Mouse (Mus musculus): Measurements from ENCODE around the gene Cirbp.
A peak's percentile ranks its signal among the peaks of the same experiment; 100 is the strongest.

Gene Cirbp

DNA sequence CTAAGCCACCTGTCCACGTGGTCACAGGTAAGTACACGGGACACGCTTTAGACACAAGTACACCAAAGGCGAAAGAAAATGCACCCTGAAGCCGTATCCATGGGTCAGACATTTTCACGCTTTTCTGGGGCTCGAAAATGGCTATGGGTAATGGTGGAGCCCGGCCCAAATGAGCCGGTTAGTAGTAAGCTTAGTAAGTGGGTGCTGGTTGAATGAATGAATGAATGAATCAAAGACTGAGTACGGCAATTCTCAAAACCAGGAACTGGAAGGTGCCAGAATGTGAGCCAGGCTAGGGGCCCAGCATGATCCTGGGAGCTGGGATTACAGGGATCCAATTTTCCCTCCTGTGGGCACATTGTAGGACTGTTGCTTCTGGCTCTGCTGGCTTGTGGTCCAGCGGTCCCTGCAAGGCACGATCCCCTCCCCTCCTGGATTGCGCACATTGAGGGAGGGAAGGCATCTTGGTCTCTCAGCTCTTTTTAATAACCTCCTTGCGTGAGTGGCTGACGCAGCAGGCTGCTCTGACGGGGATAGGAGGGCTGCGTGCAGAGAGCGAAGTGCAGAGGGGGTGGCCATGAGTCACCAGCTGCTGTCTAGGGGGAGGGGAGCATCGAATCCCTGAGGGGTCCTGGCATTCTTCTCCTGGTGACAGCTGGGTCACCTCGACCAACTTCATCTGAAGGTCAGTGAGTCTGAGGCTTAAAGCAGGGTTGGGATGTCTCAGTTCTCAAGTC is at the start of gene Cirbp:
TSS of gene Cirbp (plus strand) at position 594 of the 737 bp plus-strand sequence.
- DNase-seq (ENCODE audit: low spot score in 2 of 2) = peak; percentile 62 to 75

DNA sequence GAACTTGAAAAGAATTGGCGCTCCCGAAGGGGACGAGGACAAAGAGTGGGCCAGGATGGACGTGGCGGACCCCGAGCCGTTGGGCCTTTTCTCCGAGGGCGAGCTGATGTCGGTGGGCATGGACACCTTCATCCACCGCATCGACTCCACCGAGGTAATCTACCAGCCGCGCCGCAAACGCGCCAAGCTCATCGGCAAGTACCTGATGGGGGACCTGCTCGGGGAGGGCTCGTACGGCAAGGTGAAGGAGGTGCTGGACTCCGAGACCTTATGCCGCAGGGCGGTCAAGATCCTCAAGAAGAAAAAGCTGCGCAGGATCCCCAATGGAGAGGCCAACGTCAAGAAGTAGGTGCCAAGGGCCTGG is 49.2 kb upstream of the Cirbp start:
- DNase-seq (ENCODE audit: low spot score in 2 of 2) = no peak

DNA sequence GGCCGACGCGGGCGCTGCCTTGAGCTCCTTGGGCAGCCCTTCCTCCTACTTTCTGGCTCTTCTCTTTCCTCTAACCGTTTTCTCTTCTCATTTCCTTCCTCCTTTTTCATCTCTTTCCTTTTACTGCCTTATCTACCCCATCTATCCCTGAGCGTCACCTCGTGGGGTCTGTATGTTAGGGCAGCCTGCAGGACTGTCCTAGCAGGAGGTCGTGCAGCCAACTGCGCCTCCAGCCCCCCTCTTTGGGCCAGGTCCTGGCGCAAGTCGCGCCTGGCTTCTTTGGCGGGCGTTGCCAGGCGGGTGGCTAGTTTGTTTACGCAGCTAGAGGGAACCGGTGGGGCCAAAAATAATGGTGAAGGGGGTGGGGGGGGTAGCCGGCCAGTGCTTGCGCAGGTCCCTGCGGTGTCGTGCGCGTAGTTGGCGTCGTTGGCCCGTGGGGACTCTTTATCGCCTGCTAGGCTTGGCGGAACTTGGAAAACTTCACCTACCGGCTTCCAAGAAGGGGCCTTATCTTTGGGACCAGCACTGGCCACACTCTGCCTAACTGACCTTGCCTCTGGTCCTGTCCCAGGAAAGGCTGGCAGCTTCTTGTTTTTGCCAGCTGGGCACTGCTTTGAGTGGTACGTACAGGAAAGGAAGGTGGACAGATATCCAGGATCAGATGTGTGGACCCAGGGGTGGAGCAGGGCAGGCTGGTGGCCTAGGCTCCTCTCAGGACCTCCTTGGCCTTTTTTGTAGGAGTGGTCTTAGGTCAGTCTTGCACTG is 48.7 kb upstream of the Cirbp start:
- no peak for DNase-seq (ENCODE audit: low spot score in 2 of 2)

DNA sequence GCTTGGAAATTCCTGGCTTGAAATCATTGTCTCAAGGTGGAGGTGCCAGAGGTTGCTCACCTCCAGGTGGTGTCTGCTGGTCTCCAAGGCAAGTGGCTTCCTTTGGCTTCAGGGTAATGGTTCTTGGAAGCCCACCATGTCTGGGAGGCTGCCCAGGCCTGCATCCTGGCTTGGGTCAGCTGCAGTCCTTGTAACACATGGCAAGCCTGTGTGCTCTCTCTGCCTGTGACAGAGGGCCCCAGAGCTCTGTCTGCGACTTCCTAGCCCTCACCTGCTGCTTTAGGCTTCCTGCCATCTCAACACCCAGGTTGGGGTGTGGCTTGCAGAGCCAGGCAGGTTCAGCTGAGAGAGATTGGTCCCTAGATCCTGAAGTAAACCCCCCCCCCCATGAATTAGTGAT is 48.0 kb upstream of the Cirbp start:
- no peak for DNase-seq (ENCODE audit: low spot score in 2 of 2)

DNA sequence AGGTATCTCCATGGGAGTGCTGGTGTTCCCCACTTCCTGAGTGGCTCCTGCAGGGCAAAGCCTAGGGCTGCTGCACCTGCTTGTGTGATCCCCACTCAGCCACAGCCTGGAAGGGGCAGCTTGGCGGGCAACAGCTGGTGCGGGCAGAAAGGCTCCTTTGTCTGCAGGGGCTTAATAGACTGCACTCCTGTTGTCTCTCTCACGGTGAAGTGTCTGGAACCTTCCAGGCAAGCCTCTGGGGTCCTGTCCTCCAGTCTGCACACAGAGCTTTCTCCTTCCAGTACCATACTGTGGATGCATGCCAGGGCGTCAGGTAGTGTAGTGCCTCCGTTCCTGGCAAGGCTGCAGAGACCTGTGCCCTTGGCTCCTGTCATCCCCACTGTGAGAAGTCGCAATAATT is 47.2 kb upstream of the Cirbp start:
- no peak for DNase-seq (ENCODE audit: low spot score in 2 of 2)

DNA sequence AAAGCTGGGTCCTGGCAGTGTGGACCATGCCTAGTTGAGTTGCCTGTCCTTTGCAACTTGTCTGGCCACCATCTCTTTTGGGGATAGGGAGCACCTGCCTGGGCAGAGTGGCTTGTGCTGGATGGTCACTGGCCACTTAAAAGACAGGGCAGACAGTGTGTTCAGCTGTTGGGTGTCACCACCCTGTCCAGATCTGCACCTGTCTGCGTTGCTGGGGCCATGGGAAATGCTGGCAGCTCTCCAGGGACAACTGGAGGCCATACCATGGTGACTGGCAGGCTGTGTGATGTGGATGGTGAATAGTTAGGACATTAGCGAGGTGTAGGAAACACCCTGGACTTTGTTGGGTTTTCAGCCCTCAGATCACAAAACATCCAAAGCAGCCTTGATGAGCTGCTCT is 45.6 kb upstream of the Cirbp start:
- DNase-seq (ENCODE audit: low spot score in 2 of 2) = no peak

DNA sequence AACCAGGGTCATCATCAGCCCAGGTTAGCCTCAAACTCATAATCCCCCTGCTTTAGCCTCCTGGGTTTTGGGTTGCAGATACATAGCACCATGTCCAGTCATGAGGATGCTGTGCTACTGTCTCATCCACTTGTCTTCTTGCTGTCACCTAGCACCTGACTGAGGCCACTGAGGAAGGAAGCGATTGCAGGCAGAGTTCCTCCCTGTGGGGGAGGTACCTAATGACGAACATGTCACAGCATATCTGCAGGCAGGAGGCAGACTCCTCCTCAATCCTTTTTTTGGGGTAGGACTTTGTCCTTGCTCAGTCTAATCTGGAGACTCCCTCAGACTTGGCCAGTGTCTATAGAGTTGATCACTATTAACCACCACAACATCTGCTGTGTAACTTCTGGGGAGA is 44.1 kb upstream of the Cirbp start:
- no peak for DNase-seq (ENCODE audit: low spot score in 2 of 2)

DNA sequence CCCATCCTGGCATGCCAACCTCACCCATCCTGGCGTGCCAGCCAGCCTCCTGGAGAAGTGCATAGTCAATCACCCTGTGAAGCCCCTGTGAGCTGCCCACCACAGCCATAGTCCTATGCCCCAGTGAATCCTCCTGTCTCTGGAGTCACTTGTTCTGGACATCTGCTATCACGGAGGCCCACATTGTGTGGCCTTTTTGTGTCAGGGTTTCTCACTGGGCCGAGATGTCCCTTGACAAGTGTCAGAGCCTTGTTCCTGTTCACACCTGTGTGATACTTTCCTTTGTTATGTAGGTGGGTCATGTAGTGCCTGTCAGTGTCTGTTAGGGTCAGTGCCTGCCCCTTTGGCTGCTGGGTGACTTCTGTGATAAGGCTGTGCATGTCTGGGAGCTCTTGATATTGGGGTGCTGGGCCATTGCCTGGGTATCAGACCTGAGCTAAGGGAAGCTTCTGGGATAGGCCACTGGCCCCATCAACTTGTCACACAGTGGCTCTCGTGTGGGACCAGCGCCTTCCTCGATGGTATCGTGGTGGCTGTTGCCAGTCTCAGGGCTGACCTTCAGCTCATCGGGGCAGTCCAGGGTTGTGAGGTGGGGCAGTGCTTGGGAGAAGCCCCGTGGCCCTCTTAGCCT is 41.7 kb upstream of the Cirbp start:
- no peak for DNase-seq (ENCODE audit: low spot score in 2 of 2)

DNA sequence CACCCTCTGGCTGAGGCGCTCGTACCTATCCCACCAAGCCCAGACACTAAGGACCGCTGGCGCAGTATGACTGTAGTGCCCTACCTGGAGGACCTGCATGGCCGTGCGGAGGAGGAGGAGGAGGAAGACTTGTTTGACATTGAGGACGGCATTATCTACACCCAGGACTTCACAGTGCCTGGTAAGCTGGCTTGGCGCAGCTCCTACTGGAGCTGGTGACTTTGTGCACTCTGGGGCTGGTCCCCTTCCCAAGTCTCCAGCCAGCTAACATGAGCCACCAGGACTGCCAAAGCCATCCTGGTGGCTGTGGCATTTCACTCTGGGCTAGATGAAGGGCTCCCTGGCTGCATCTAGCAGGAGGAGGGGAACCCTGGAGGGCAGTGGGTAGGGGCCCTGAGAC is 37.9 kb upstream of the Cirbp start:
- DNase-seq (ENCODE audit: low spot score in 2 of 2) = no peak

DNA sequence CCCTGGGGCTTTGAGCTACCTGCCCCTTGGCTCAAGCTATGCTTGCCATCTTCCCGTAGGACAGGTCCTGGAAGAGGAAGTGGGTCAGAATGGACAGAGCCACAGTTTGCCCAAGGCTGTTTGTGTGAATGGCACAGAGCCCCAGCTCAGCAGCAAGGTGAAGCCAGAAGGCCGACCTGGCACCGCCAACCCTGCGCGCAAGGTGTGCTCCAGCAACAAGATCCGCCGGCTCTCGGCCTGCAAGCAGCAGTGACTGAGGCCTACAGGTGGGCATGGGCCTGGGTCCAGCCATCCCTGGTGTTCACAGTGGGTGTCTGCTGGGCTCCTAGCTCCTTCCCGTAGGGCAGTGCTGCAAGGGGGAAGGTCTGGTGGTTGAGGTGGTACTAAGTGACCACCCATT is 35.9 kb upstream of the Cirbp start:
- no peak for DNase-seq (ENCODE audit: low spot score in 2 of 2)

DNA sequence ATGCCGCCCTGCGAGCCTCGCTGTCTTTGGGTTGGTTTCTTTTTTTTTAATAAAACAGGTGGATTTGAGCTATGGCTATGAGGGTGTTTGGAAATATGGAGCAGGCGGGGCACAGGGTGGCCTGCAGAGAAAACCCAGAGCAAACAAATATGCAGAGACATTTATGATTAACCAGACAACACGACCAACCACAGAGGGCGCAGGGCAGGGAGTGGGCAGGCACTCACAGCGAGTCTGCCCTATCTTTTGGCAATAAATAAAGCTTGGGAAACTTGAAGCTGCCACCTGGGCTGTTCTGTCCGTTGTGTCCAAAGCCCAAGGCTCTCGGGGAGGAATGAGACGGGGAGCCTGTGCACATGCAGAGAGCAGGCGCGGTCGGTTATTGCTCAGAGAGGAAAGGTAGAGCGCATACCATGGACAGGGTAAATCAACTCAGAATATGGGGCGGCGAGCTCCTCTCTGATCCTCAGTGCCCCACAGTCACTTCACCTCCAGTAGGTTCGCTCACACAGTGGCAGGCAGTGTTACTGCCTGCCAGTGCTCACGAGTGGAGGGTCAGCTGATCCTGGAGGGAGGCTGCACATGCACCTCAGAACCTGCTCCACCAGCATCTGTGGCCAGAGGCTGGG is 35.3 kb upstream of the Cirbp start:
- DNase-seq (ENCODE audit: low spot score in 2 of 2) = no peak

DNA sequence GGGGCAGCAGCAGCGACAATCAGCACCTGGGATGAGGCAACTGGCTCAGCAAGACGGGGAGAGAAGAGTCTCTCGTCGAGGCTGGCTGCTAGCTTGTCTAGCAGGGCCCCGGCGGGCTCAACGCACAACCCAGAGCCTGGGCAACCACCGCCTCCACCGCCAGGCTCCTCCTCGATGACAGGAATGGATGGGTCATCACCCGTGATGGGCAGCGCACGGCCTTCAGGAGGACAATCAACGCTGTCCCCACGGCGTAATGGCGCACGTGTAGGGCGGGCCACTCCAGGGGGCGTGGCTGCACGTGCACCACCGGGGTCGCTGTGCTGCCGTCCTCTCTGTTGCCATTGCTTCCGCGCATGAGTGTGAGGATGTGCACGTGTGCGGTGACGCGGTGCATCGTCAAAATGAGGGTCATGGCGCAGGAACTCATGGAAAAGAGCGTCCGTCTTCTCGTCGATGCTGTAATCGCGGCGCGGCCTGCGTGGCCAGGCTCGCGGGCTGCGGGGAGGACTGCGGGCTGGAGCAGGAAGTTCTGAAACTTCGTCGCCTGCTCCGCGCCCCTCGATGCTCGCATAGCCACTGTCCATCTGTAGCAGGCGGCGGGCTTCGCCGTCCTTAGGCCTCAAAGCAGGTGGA is 34.4 kb upstream of the Cirbp start:
- DNase-seq (ENCODE audit: low spot score in 2 of 2) = peak in 1 of 2 experiments; percentile 46

DNA sequence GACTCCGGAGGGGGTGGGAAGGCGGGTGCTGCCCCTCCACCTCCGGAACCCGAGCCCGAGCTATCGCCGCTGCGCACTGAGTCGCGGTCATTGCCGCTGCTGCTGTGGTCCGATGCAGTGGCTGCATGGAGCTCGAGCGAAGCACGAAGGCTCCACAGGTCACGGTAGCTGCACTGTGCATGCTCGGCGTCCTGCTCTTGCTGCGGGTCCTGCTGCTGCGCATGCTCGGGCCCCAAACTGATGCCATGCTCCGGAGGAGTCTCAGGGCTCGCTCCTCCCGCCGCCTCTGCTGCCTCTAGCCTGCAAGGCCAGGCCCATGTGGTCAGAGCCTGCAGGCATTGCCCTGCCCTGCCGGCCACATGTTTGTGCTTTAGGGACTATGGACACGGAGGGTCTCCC is 33.8 kb upstream of the Cirbp start:
- DNase-seq (ENCODE audit: low spot score in 2 of 2) = peak in 1 of 2 experiments; percentile 39

DNA sequence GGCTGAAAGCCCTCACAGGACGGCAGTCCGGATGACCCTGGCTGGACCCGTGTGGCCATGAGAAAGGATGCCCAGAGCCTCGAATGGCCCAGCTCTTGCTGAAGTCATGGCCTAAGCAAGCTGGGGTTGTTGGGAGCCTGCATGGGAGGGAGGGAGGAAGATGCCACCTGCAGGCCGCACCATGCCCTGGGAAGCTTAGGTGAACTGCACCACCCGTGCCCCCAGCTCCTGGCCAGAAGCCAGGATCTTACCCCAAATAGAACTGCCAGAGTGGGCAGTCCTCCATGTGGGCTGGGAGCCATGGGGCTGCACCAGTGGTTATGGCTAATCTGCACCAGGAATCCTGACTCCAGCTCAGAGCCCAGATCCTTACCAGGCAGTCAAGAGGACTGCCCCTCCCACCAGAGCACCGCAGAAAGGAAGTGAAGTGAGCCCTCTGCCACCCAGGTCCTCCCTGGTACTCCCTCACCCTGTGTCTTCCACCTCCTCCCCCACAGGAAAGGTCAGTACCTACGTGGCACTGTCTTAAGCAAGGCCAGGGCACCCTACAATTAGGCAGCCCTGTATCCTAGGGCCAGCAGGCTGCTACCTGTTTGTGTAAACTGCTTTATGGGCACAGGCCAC is 32.4 kb upstream of the Cirbp start:
- DNase-seq (ENCODE audit: low spot score in 2 of 2) = no peak

DNA sequence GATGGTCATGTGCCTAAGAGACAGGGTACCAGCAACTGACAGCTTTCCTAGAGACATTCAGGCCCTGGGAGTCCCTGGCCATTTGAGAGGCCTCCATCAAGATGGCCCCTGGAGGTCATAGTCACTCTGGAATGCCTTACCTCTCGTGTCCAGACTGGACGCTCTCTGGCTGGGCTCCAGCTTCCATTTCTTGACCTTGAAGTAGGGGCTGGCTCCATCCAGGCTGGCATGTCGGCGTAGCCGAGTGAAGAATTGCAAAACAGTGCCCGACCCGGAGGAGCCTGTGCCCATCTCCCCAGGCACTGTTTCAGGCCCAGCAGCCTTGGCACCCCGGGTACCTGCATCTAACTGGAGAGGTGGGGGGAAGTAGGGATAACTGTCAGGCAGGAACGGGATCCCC is 31.4 kb upstream of the Cirbp start:
- no peak for DNase-seq (ENCODE audit: low spot score in 2 of 2)

DNA sequence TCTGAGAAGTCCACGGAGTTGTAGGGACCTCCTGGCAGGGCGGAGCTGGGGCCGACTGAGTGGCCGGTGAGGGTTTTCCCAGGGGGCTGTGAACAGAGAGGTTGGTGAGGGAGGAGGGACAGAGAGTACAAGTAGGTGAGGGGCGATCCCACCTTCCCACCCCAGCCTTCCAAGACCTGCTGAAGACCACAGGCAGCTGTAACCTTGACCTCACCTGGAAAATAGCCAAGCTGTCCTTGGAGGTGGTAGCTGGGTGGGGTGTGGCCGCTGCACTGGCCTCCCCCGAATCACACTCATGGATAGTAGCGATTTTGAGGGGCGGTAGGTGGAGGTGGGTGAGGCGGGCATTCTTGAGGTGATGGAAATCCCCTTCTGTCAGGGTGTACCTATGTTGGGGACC is 30.6 kb upstream of the Cirbp start:
- no peak for DNase-seq (ENCODE audit: low spot score in 2 of 2)

DNA sequence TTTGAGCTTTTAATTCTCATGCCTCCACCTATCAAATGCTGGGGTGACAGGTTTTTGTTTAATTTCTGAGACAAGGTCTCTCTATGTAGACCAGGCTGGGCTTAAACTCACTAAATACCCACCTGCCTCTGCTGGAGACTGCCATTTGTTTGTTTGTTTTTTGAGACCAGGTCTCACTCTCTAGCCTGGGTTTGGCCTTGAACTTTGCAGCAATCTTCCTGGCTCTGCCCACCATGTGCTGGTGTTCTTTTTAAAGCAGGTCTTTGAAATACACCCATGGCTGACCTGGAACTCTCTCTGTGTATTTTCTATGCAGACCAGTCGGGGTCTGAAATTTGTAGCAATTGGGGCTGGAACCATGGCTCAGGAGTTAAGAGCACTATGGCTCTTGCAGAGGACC is 30.1 kb upstream of the Cirbp start:
- no peak for DNase-seq (ENCODE audit: low spot score in 2 of 2)

DNA sequence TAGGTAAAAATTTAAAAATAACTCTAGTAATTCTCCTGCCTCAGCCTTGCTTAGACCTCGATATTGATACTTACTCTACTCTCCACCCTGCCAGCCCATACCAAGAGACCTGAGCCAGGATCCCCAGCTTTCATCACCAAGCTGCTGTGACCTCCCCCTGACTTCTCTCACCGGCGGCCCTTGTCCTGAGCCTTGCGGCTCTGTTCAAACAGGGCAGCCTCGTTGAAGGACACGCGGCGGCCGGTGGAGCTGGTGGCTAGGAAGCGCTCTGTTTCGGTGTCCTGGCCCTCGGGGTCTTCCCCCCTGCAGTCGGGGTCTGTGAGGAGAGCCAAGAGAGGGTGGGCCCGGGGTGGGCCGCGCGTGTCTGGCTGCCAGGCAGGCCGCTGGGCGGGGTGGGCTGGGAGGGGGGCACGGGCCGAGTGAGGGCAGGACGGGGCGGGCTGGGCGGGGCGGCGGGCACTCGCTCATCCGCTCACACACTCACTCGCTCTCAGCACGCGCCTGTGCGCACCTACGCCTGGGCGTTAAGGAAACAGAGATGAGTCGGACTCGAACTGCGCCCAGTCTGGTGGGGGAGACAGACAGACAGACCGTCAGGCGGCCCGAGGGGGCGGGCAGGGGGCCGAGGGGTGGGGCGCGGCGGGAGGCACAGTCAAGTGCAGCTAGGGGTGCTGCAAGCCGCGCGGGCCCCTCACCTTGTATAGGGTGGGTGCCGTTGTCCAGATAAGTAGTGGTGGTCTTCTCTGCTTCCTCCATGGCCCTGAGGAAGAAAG is 29.4 kb upstream of the Cirbp start:
- no peak for DNase-seq (ENCODE audit: low spot score in 2 of 2)

DNA sequence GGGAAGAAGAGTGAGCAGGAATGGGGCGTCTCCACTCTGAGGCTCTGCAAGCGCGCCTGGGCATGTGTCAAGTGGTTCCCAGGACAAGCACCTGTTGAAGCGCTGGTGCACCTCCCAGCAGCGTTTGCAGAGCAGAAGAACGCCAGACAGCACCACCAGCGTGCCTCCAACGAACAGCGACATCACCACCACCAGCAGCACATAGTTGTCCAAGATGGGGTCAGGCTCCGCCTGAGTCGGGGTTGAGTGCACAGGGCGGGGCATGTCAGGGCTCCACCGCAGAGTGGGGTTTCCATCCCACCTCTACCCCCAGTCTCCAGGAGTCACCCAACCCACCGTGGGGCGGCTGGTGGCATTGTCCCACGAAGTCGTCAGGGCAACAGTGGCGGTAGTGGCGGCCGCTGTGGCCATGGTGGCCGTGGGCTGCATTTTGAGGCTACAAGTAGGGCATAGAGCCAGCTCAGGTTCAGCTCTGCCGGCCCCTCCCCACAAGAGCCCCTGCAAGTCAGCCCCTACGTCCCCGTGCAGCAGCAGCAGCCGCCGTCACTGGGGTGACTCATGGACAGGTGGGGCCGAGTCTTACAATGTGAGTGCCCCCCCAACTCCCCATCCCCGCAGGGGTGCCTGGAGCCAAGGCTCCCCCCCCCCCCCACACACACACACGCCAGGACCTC is 28.7 kb upstream of the Cirbp start:
- peak; percentile 38 to 52 for DNase-seq (ENCODE audit: low spot score in 2 of 2)
